Mouse (Mus musculus): ENCODE data around the gene Olfr56. TPM values are rescaled to one million over a fixed set of nuclear protein-coding genes. Genes with fewer than 3 reads are reported as not detected.

Gene Olfr56
- polyA plus RNA-seq, 1 experiment from 2014 or later: not detected

GRCm38 (mm10) chr11:49114774-49115173 is 136.1 kb downstream of the Olfr56 start, which contains the start of gene Olfr1396:
Olfr1396 (minus strand) TSS chr11:49114874.
- no peak for DNase-seq (ENCODE audit: low spot score)
- Histone ChIP-seq H3K4me3 (ENCODE audit: low read depth, low read length) (no peak within 1 kb of the TSS), H3K9ac (replicated peaks; ENCODE audit: low read length) (no peak within 1 kb of the TSS), H3K27ac (replicated peaks; ENCODE audit: low read depth, low read length) (no peak within 1 kb of the TSS), H3K27me3 (ENCODE audit: control insufficient read depth, insufficient read depth, low read length) (no peaks in the 10 kb centered on the region), H3K4me2 (ENCODE audit: low read depth, low read length) (no peak within 1 kb of the TSS), H3K9me3 (replicated peaks; ENCODE audit: control insufficient read depth, low read length) (no peaks in the 10 kb centered on the region), H3K36me3 (replicated peaks; ENCODE audit: control insufficient read depth, insufficient read depth, low read depth, low read length) (no peaks in the 10 kb centered on the region), H3K4me1 (ENCODE audit: control insufficient read depth, insufficient read depth, low read length) (no peaks in the 10 kb centered on the region)
- no peak for ATAC-seq (replicated peaks; ENCODE audit: insufficient number of reproducible peaks, low FRiP score, low TSS enrichment, low read depth)

GRCm38 (mm10) chr11:49119635-49120034 is 140.9 kb downstream of the Olfr56 start:
- H3K4me1 ChIP-seq (ENCODE audit: control insufficient read depth, insufficient read depth, low read length): no peaks in the 10 kb centered on the region
- H3K4me2 ChIP-seq (ENCODE audit: low read depth, low read length): no peak overlapping the region
- H3K36me3 ChIP-seq (replicated peaks; ENCODE audit: control insufficient read depth, insufficient read depth, low read depth, low read length): no peaks in the 10 kb centered on the region
- H3K27me3 ChIP-seq (ENCODE audit: control insufficient read depth, insufficient read depth, low read length): no peaks in the 10 kb centered on the region
- no peaks in the 10 kb centered on the region for H3K9me3 ChIP-seq (replicated peaks; ENCODE audit: control insufficient read depth, low read length)
- ATAC-seq (replicated peaks; ENCODE audit: insufficient number of reproducible peaks, low FRiP score, low TSS enrichment, low read depth): no peak
- no peak overlapping the region for H3K27ac ChIP-seq (replicated peaks; ENCODE audit: low read depth, low read length)
- no peak overlapping the region for H3K9ac ChIP-seq (replicated peaks; ENCODE audit: low read length)
- no peak overlapping the region for H3K4me3 ChIP-seq (ENCODE audit: low read depth, low read length)
- DNase-seq (ENCODE audit: low spot score): no peak
- WGBS: 81% methylated on average over 3 of the region's 3 CpGs

GRCm38 (mm10) chr11:49124169-49124568 is 145.5 kb downstream of the Olfr56 start:
- Histone ChIP-seq H3K9ac (replicated peaks; ENCODE audit: low read length) (no peak overlapping the region), H3K4me1 (ENCODE audit: control insufficient read depth, insufficient read depth, low read length) (no peaks in the 10 kb centered on the region), H3K27me3 (ENCODE audit: control insufficient read depth, insufficient read depth, low read length) (no peaks in the 10 kb centered on the region), H3K9me3 (replicated peaks; ENCODE audit: control insufficient read depth, low read length) (no peaks in the 10 kb centered on the region), H3K4me3 (ENCODE audit: low read depth, low read length) (no peak overlapping the region), H3K27ac (replicated peaks; ENCODE audit: low read depth, low read length) (no peak overlapping the region), H3K36me3 (replicated peaks; ENCODE audit: control insufficient read depth, insufficient read depth, low read depth, low read length) (no peaks in the 10 kb centered on the region), H3K4me2 (ENCODE audit: low read depth, low read length) (no peak overlapping the region)
- DNase-seq (ENCODE audit: low spot score): no peak
- ATAC-seq (replicated peaks; ENCODE audit: insufficient number of reproducible peaks, low FRiP score, low TSS enrichment, low read depth): no peak
- 81% methylated on average over 2 of the region's 2 CpGs for WGBS

GRCm38 (mm10) chr11:49141974-49142373 is 163.3 kb downstream of the Olfr56 start, which contains the start of gene Olfr1395:
Olfr1395 (plus strand) TSS chr11:49142274.
- Histone ChIP-seq H3K27ac (replicated peaks; ENCODE audit: low read depth, low read length) (no peak within 1 kb of the TSS), H3K9ac (replicated peaks; ENCODE audit: low read length) (no peak within 1 kb of the TSS), H3K9me3 (replicated peaks; ENCODE audit: control insufficient read depth, low read length) (no peaks in the 10 kb centered on the region), H3K4me1 (ENCODE audit: control insufficient read depth, insufficient read depth, low read length) (no peaks in the 10 kb centered on the region), H3K27me3 (ENCODE audit: control insufficient read depth, insufficient read depth, low read length) (no peaks in the 10 kb centered on the region), H3K36me3 (replicated peaks; ENCODE audit: control insufficient read depth, insufficient read depth, low read depth, low read length) (no peaks in the 10 kb centered on the region), H3K4me3 (ENCODE audit: low read depth, low read length) (no peak within 1 kb of the TSS), H3K4me2 (ENCODE audit: low read depth, low read length) (no peak within 1 kb of the TSS)
- DNase-seq (ENCODE audit: low spot score): no peak
- ATAC-seq (replicated peaks; ENCODE audit: insufficient number of reproducible peaks, low FRiP score, low TSS enrichment, low read depth): no peak
- WGBS: 91% methylated on average over 6 of the region's 6 CpGs

- no peaks in the 10 kb centered on the region for H3K4me1 ChIP-seq (ENCODE audit: control insufficient read depth, insufficient read depth, low read length)
- no peak within 1 kb of the TSS for H3K27ac ChIP-seq (replicated peaks; ENCODE audit: low read depth, low read length)
- no peaks in the 10 kb centered on the region for H3K27me3 ChIP-seq (ENCODE audit: control insufficient read depth, insufficient read depth, low read length)
- no peaks in the 10 kb centered on the region for H3K36me3 ChIP-seq (replicated peaks; ENCODE audit: control insufficient read depth, insufficient read depth, low read depth, low read length)
- no peaks in the 10 kb centered on the region for H3K9me3 ChIP-seq (replicated peaks; ENCODE audit: control insufficient read depth, low read length)
- H3K4me3 ChIP-seq (ENCODE audit: low read depth, low read length): no peak within 1 kb of the TSS
- no peak within 1 kb of the TSS for H3K9ac ChIP-seq (replicated peaks; ENCODE audit: low read length)
- ATAC-seq (replicated peaks; ENCODE audit: insufficient number of reproducible peaks, low FRiP score, low TSS enrichment, low read depth) (no peak), DNase-seq (ENCODE audit: low spot score) (no peak)
- H3K4me2 ChIP-seq (ENCODE audit: low read depth, low read length): no peak within 1 kb of the TSS
- WGBS: 74% methylated on average over 1 of the region's 1 CpGs
Observed at GRCm38 (mm10) chr11:49154077-49154476, 175.4 kb downstream of the Olfr56 start, which contains the start of gene Olfr1394. Olfr1394 (plus strand) TSS chr11:49154377.

- no peaks in the 10 kb centered on the region for H3K27me3 ChIP-seq (ENCODE audit: control insufficient read depth, insufficient read depth, low read length)
- ATAC-seq (replicated peaks; ENCODE audit: insufficient number of reproducible peaks, low FRiP score, low TSS enrichment, low read depth) (no peak), DNase-seq (ENCODE audit: low spot score) (no peak)
- no peaks in the 10 kb centered on the region for H3K4me1 ChIP-seq (ENCODE audit: control insufficient read depth, insufficient read depth, low read length)
- H3K4me2 ChIP-seq (ENCODE audit: low read depth, low read length): no peak overlapping the region
- no peaks in the 10 kb centered on the region for H3K9me3 ChIP-seq (replicated peaks; ENCODE audit: control insufficient read depth, low read length)
- H3K27ac ChIP-seq (replicated peaks; ENCODE audit: low read depth, low read length): no peak overlapping the region
- no peaks in the 10 kb centered on the region for H3K36me3 ChIP-seq (replicated peaks; ENCODE audit: control insufficient read depth, insufficient read depth, low read depth, low read length)
- WGBS: 87% methylated on average over 2 of the region's 2 CpGs
- H3K4me3 ChIP-seq (ENCODE audit: low read depth, low read length): no peak overlapping the region
- no peak overlapping the region for H3K9ac ChIP-seq (replicated peaks; ENCODE audit: low read length)
Observed at GRCm38 (mm10) chr11:49156821-49157814, 178.4 kb downstream of the Olfr56 start.

GRCm38 (mm10) chr11:49168839-49169611 is 190.3 kb downstream of the Olfr56 start:
- Histone ChIP-seq H3K9me3 (replicated peaks; ENCODE audit: control insufficient read depth, low read length) (no peaks in the 10 kb centered on the region), H3K9ac (replicated peaks; ENCODE audit: low read length) (peak overlapping the region; percentile 46), H3K27me3 (ENCODE audit: control insufficient read depth, insufficient read depth, low read length) (peaks cover 4% of the 10 kb centered on the region; the same call in 1 of the 2 replicates), H3K4me2 (ENCODE audit: low read depth, low read length) (peak overlapping the region; percentile 67), H3K36me3 (replicated peaks; ENCODE audit: control insufficient read depth, insufficient read depth, low read depth, low read length) (no peaks in the 10 kb centered on the region), H3K4me3 (ENCODE audit: low read depth, low read length) (peak overlapping the region; percentile 27), H3K27ac (replicated peaks; ENCODE audit: low read depth, low read length) (no peak overlapping the region), H3K4me1 (ENCODE audit: control insufficient read depth, insufficient read depth, low read length) (no peaks in the 10 kb centered on the region)
- WGBS: 7% methylated on average over 50 of the region's 50 CpGs
- ATAC-seq (replicated peaks; ENCODE audit: insufficient number of reproducible peaks, low FRiP score, low TSS enrichment, low read depth) (peak; percentile 65), DNase-seq (ENCODE audit: low spot score) (peak; percentile 54)
